Mouse (Mus musculus) MEL (cell line): ENCODE measurements at regions not wholly inside any gene's neighbourhood (a gene's known extent, or its start where the extent isn't known, plus 50 kb on each side); places are given as distances from the start of the nearest gene placed in this dataset.

Experiments used
- DNase-seq: peaks from one replicate; pipeline ENCODE4 v3.0.0; 2011; ENCODE audit warnings: low read depth, low spot score
- H3K27ac ChIP-seq: 2 replicates; pipeline ENCODE4 v1.5.1; 2012; ENCODE audit warnings: low read depth, mild to moderate bottlenecking, control low read depth, low read length, moderate library complexity; ENCODE audit not compliant: control insufficient read depth
- H3K27me3 ChIP-seq, 2 experiments: fragments of 150-350 bp in 1 of 2; sonication (generic) in 1 of 2; 2 replicates each; pipeline ENCODE4 v1.6.1; 2012; ENCODE audit warnings: low read length in 2 of 2, mild to moderate bottlenecking in 2 of 2, improper control_type of control experiment in 1 of 2, moderate library complexity in 1 of 2; ENCODE audit not compliant: insufficient read depth in 2 of 2, control insufficient read depth in 1 of 2
- H3K36me3 ChIP-seq, 2 experiments: 2 replicates each; pipeline ENCODE4 v1.6.1; 2012 to 2014; ENCODE audit warnings: low read length in 2 of 2, improper control_type of control experiment in 1 of 2, inconsistent platforms in 1 of 2, mild to moderate bottlenecking in 1 of 2; ENCODE audit not compliant: insufficient read depth in 2 of 2, control insufficient read depth in 1 of 2
- H3K4me1 ChIP-seq, 2 experiments: fragments of 150-350 bp in 1 of 2; sonication (generic) in 1 of 2; 2 replicates each; pipeline ENCODE4 v1.6.1; 2012; ENCODE audit warnings: low read length in 2 of 2, improper control_type of control experiment in 1 of 2, mild to moderate bottlenecking in 1 of 2; ENCODE audit not compliant: insufficient read depth in 2 of 2, control insufficient read depth in 1 of 2
- H3K4me3 ChIP-seq, 2 experiments: fragments of 150-350 bp in 1 of 2; sonication (generic) in 1 of 2; 2 replicates each; pipeline ENCODE4 v1.5.1; 2012; ENCODE audit warnings: low read depth in 2 of 2, low read length in 2 of 2, mild to moderate bottlenecking in 2 of 2, moderate library complexity in 2 of 2, control low read depth in 1 of 2, improper control_type of control experiment in 1 of 2; ENCODE audit not compliant: control insufficient read depth in 1 of 2, insufficient read depth in 1 of 2
- H3K79me2 ChIP-seq: 2 replicates; pipeline ENCODE4 v1.6.1; 2012; ENCODE audit warnings: mild to moderate bottlenecking, low read length, moderate library complexity; ENCODE audit not compliant: control insufficient read depth, poor library complexity, insufficient read depth
- H3K9ac ChIP-seq: 2 replicates; pipeline ENCODE4 v1.6.1; 2012; ENCODE audit warnings: low read depth, mild to moderate bottlenecking, control low read depth, low read length, moderate library complexity; ENCODE audit not compliant: control insufficient read depth, poor library complexity, severe bottlenecking
- H3K9me3 ChIP-seq: fragments of 150-350 bp; sonication (generic); replicated peaks from 2 replicates; pipeline ENCODE4 v1.6.1; 2012; ENCODE audit warnings: mild to moderate bottlenecking, low read length, improper control_type of control experiment, moderate library complexity; ENCODE audit not compliant: insufficient read depth
- BHLHE40 ChIP-seq: IDR thresholded peaks from 2 replicates; pipeline ENCODE4 v1.6.1; 2012; ENCODE audit warnings: low read depth, mild to moderate bottlenecking, inconsistent platforms, low read length, improper control_type of control experiment, borderline replicate concordance
- CHD1 ChIP-seq: IDR thresholded peaks from 2 replicates; pipeline ENCODE4 v1.6.1; 2012; ENCODE audit warnings: low read depth, mild to moderate bottlenecking, inconsistent platforms, low read length, improper control_type of control experiment
- CTCF ChIP-seq, 3 experiments: IDR thresholded peaks in 2 of 3; conservative IDR thresholded peaks in 1 of 3; 2 replicates each; pipeline ENCODE4 v1.5.1; 2011 to 2012; ENCODE audit warnings: low read length in 3 of 3, low read depth in 2 of 3, mild to moderate bottlenecking in 2 of 3, improper control_type of control experiment in 1 of 3, inconsistent platforms in 1 of 3, mixed read lengths in 1 of 3, moderate library complexity in 1 of 3; ENCODE audit not compliant: control insufficient read depth in 1 of 3, insufficient read depth in 1 of 3, poor library complexity in 1 of 3, severe bottlenecking in 1 of 3
- E2F4 ChIP-seq: IDR thresholded peaks from 2 replicates; pipeline ENCODE4 v1.6.1; 2011; ENCODE audit warnings: low read depth, low read length, improper control_type of control experiment, borderline replicate concordance
- ELF1 ChIP-seq: IDR thresholded peaks from 2 replicates; pipeline ENCODE4 v1.6.1; 2014; ENCODE audit warnings: low read depth, mild to moderate bottlenecking, inconsistent platforms, low read length, improper control_type of control experiment, moderate library complexity
- ETS1 ChIP-seq: IDR thresholded peaks from 2 replicates; pipeline ENCODE4 v1.6.1; 2012; ENCODE audit warnings: low read depth, mild to moderate bottlenecking, inconsistent platforms, low read length, improper control_type of control experiment, moderate library complexity
- GATA1 ChIP-seq: IDR thresholded peaks from 2 replicates; pipeline ENCODE4 v1.6.1; 2011; ENCODE audit warnings: low read depth, low read length, improper control_type of control experiment
- KAT2A ChIP-seq: conservative IDR thresholded peaks from 2 replicates; pipeline ENCODE4 v1.6.1; 2012; ENCODE audit warnings: low read depth, low read length, improper control_type of control experiment, inconsistent platforms
- MAFK ChIP-seq: IDR thresholded peaks from 2 replicates; pipeline ENCODE4 v1.6.1; 2011; ENCODE audit warnings: low read depth, mild to moderate bottlenecking, low read length, improper control_type of control experiment, borderline replicate concordance
- MAX ChIP-seq: IDR thresholded peaks from 2 replicates; pipeline ENCODE4 v1.6.1; 2011; ENCODE audit warnings: low read length, improper control_type of control experiment
- MEF2A ChIP-seq: IDR thresholded peaks from 2 replicates; pipeline ENCODE4 v1.6.1; 2014; ENCODE audit warnings: low read depth, mild to moderate bottlenecking, inconsistent platforms, low read length, improper control_type of control experiment; ENCODE audit not compliant: poor library complexity, insufficient replicate concordance, severe bottlenecking; ENCODE audit errors: extremely low read depth
- MXI1 ChIP-seq: IDR thresholded peaks from 2 replicates; pipeline ENCODE4 v1.6.1; 2011; ENCODE audit warnings: mild to moderate bottlenecking, low read depth, low read length, improper control_type of control experiment
- MYB ChIP-seq: IDR thresholded peaks from 2 replicates; pipeline ENCODE4 v1.6.1; 2011; ENCODE audit warnings: mild to moderate bottlenecking, low read depth, low read length, improper control_type of control experiment
- NELFE ChIP-seq: IDR thresholded peaks from 2 replicates; pipeline ENCODE4 v1.6.1; 2011; ENCODE audit warnings: low read depth, low read length, improper control_type of control experiment
- POLR2A ChIP-seq, 2 experiments: IDR thresholded peaks; 2 replicates each; pipeline ENCODE4 v1.6.1; 2011 to 2012; ENCODE audit warnings: low read length in 2 of 2, mild to moderate bottlenecking in 2 of 2, control low read depth in 1 of 2, improper control_type of control experiment in 1 of 2, low read depth in 1 of 2, moderate library complexity in 1 of 2; ENCODE audit not compliant: control insufficient read depth in 1 of 2, insufficient read depth in 1 of 2, poor library complexity in 1 of 2
- RCOR1 ChIP-seq: IDR thresholded peaks from 2 replicates; pipeline ENCODE4 v1.6.1; 2012; ENCODE audit warnings: low read depth, mild to moderate bottlenecking, inconsistent platforms, low read length, improper control_type of control experiment
- SMC3 ChIP-seq: IDR thresholded peaks from 2 replicates; pipeline ENCODE4 v1.6.1; 2011; ENCODE audit warnings: low read depth, low read length, improper control_type of control experiment
- TBP ChIP-seq: IDR thresholded peaks from 2 replicates; pipeline ENCODE4 v1.8.0; 2011; ENCODE audit warnings: low read depth, low read length, improper control_type of control experiment
- TCF12 ChIP-seq: IDR thresholded peaks from 2 replicates; pipeline ENCODE4 v1.6.1; 2014; ENCODE audit warnings: low read depth, mild to moderate bottlenecking, inconsistent platforms, low read length, improper control_type of control experiment, moderate library complexity
- USF1 ChIP-seq: IDR thresholded peaks from 2 replicates; pipeline ENCODE4 v1.6.1; 2014; ENCODE audit warnings: low read depth, mild to moderate bottlenecking, inconsistent platforms, low read length, improper control_type of control experiment, moderate library complexity
- ZKSCAN1 ChIP-seq: IDR thresholded peaks from 2 replicates; pipeline ENCODE4 v1.6.1; 2012; ENCODE audit warnings: low read depth, mild to moderate bottlenecking, inconsistent platforms, low read length, improper control_type of control experiment, moderate library complexity
- ZMIZ1 ChIP-seq: IDR thresholded peaks from 2 replicates; pipeline ENCODE4 v1.6.1; 2012; ENCODE audit warnings: low read depth, mild to moderate bottlenecking, inconsistent platforms, low read length, improper control_type of control experiment, moderate library complexity

GRCm38 (mm10) chr10:53464006-53464405 lies 84.3 kb upstream of the Cep85l start (continued):
- no peak for TF ChIP-seq CHD1

GRCm38 (mm10) chr10:53463471-53463870 lies 83.7 kb upstream of the Cep85l start:
- Histone ChIP-seq H3K36me3 (peaks cover 0 to 19% of the 10 kb centered on the region in 2 experiments; a peak in 2 of 4 replicates), H3K4me1 (peaks cover 9 to 26% of the 10 kb centered on the region in 2 experiments), H3K9ac (no peak overlapping the region), H3K27ac (no peak overlapping the region), H3K79me2 (no peaks in the 10 kb centered on the region), H3K27me3 (no peaks in the 10 kb centered on the region; a peak in 1 of 4 replicates), H3K9me3 (no peaks in the 10 kb centered on the region), H3K4me3 (no peak overlapping the region)
- DNase-seq: no peak
- TF ChIP-seq MYB (no peak), KAT2A (no peak), ZMIZ1 (no peak), MEF2A (no peak), ZKSCAN1 (no peak), MXI1 (no peak), GATA1 (no peak), SMC3 (no peak), POLR2A (IDR thresholded peaks at IDR 0.05; ENCODE audit: control insufficient read depth in 1 of 2, insufficient read depth in 1 of 2, low read depth in 1 of 2, low read length in 2 of 2, poor library complexity in 1 of 2) (no peak), ELF1 (no peak), NELFE (no peak), CTCF (IDR thresholded peaks at IDR 0.05 in 2 of 3, conservative IDR thresholded peaks at IDR 0.05 in 1 of 3; ENCODE audit: control insufficient read depth in 1 of 3, insufficient read depth in 1 of 3, low read depth in 2 of 3, low read length in 3 of 3, poor library complexity in 1 of 3, severe bottlenecking in 1 of 3) (no peak), E2F4 (no peak), MAX (no peak), BHLHE40 (no peak), ETS1 (no peak)

GRCm38 (mm10) chr10:53462449-53463308 lies 82.9 kb upstream of the Cep85l start:
- H3K79me2 ChIP-seq: no peaks in the 10 kb centered on the region
- peaks cover 0 to 13% of the 10 kb centered on the region in 2 experiments; a peak in 2 of 4 replicates for H3K36me3 ChIP-seq
- H3K4me3 ChIP-seq: peak overlapping the region; percentile 21 to 24
- peaks cover 6 to 20% of the 10 kb centered on the region in 2 experiments for H3K4me1 ChIP-seq
- H3K9ac ChIP-seq: no peak overlapping the region
- DNase-seq: peak; percentile 71
- H3K27me3 ChIP-seq: no peaks in the 10 kb centered on the region; a peak in 1 of 4 replicates
- no peak overlapping the region for H3K27ac ChIP-seq
- TF ChIP-seq TBP (peak; percentile 46; the same call in 1 of the 2 replicates), USF1 (no peak), RCOR1 (no peak), BHLHE40 (no peak), NELFE (0 out of 2 replicates have a peak, but pooled peaks have one; percentile 16), MAFK (no peak), TCF12 (no peak)
- no peaks in the 10 kb centered on the region for H3K9me3 ChIP-seq
